Mouse (Mus musculus): Measurements from ENCODE around the gene Stk11. TPM values are rescaled to one million over a fixed set of nuclear protein-coding genes. Genes with fewer than 3 reads are reported as not detected.
A peak's percentile ranks its signal among the peaks of the same experiment; 100 is the strongest.

The Stk11 gene
- total and polyA plus RNA-seq, 2 experiments from 2014 or later = 15.0 to 86.4 TPM

GRCm38 (mm10) chr10:80074813-80075601, 40.6 kb upstream of the Stk11 start:
- DNase-seq (ENCODE audit: low spot score) (peak; percentile 44), ATAC-seq (peak; percentile 32; the same call in 1 of the 2 replicates)
- no peaks in the 10 kb centered on the region for H3K9me3 ChIP-seq (ENCODE audit: low read length)
- H3K9ac ChIP-seq (replicated peaks; ENCODE audit: low read length) = no peak overlapping the region
- WGBS = 21% methylated on average over 28 of the region's 28 CpGs
- TF ChIP-seq CTCF (IDR thresholded peaks at IDR 0.05; ENCODE audit: low read depth) = peak; percentile 29; the same call in 1 of the 2 replicates
- no peak overlapping the region; the same call in 1 of the 2 replicates for H3K27ac ChIP-seq
- no peak overlapping the region for H3K4me3 ChIP-seq (ENCODE audit: low read length)
- peaks cover 7% of the 10 kb centered on the region; the same call in 1 of the 2 replicates for H3K36me3 ChIP-seq (ENCODE audit: insufficient read depth, low read length)
- H3K27me3 ChIP-seq (ENCODE audit: insufficient read depth, low read length) = no peaks in the 10 kb centered on the region
- no peaks in the 10 kb centered on the region; the same call in 1 of the 2 replicates for H3K4me1 ChIP-seq (ENCODE audit: insufficient read depth, low read length)
- H3K4me2 ChIP-seq (ENCODE audit: low read depth, low read length) = peak overlapping the region; percentile 22

- TF ChIP-seq CTCF (IDR thresholded peaks at IDR 0.05; ENCODE audit: low read depth) = no peak
- Histone ChIP-seq H3K4me2 (ENCODE audit: low read depth, low read length) (no peak overlapping the region), H3K27me3 (ENCODE audit: insufficient read depth, low read length) (no peaks in the 10 kb centered on the region), H3K4me1 (ENCODE audit: insufficient read depth, low read length) (no peaks in the 10 kb centered on the region; the same call in 1 of the 2 replicates), H3K36me3 (ENCODE audit: insufficient read depth, low read length) (peaks cover 13% of the 10 kb centered on the region), H3K9ac (replicated peaks; ENCODE audit: low read length) (0 out of 2 replicates have a peak overlapping the region, but pooled peaks have one; percentile 3), H3K9me3 (ENCODE audit: low read length) (no peaks in the 10 kb centered on the region), H3K27ac (peak overlapping the region; percentile 45; the same call in 1 of the 2 replicates), H3K4me3 (ENCODE audit: low read length) (no peak overlapping the region)
- ATAC-seq (no peak), DNase-seq (ENCODE audit: low spot score) (no peak)
- WGBS = 32% methylated on average over 1 of the region's 1 CpGs
Observed at GRCm38 (mm10) chr10:80075924-80076323, 39.7 kb upstream of the Stk11 start.

- Histone ChIP-seq H3K9me3 (ENCODE audit: low read length) (no peaks in the 10 kb centered on the region), H3K36me3 (ENCODE audit: insufficient read depth, low read length) (peaks cover 18% of the 10 kb centered on the region), H3K27ac (no peak overlapping the region), H3K9ac (replicated peaks; ENCODE audit: low read length) (0 out of 2 replicates have a peak overlapping the region, but pooled peaks have one; percentile 3), H3K27me3 (ENCODE audit: insufficient read depth, low read length) (no peaks in the 10 kb centered on the region), H3K4me3 (ENCODE audit: low read length) (no peak overlapping the region), H3K4me2 (ENCODE audit: low read depth, low read length) (no peak overlapping the region), H3K4me1 (ENCODE audit: insufficient read depth, low read length) (no peaks in the 10 kb centered on the region; the same call in 1 of the 2 replicates)
- 97% methylated on average over 4 of the region's 4 CpGs for WGBS
- no peak for ATAC-seq
- DNase-seq (ENCODE audit: low spot score) = no peak
- no peak for TF ChIP-seq CTCF (IDR thresholded peaks at IDR 0.05; ENCODE audit: low read depth)
Observed at GRCm38 (mm10) chr10:80076386-80076785, 39.2 kb upstream of the Stk11 start.

- no peak for TF ChIP-seq CTCF (IDR thresholded peaks at IDR 0.05; ENCODE audit: low read depth)
- no peak overlapping the region for H3K9ac ChIP-seq (replicated peaks; ENCODE audit: low read length)
- 85% methylated on average over 5 of the region's 5 CpGs for WGBS
Observed at GRCm38 (mm10) chr10:80077312-80077711, 38.3 kb upstream of the Stk11 start.

GRCm38 (mm10) chr10:80078366-80078765, 37.2 kb upstream of the Stk11 start:
- no peaks in the 10 kb centered on the region for H3K27me3 ChIP-seq (ENCODE audit: insufficient read depth, low read length)
- H3K4me1 ChIP-seq (ENCODE audit: insufficient read depth, low read length) = no peaks in the 10 kb centered on the region; the same call in 1 of the 2 replicates
- peaks cover 36% of the 10 kb centered on the region for H3K36me3 ChIP-seq (ENCODE audit: insufficient read depth, low read length)
- DNase-seq (ENCODE audit: low spot score) (no peak), ATAC-seq (no peak)
- H3K9me3 ChIP-seq (ENCODE audit: low read length) = no peaks in the 10 kb centered on the region
- WGBS = 95% methylated on average over 1 of the region's 1 CpGs
- H3K9ac ChIP-seq (replicated peaks; ENCODE audit: low read length) = no peak overlapping the region
- TF ChIP-seq CTCF (IDR thresholded peaks at IDR 0.05; ENCODE audit: low read depth) = no peak
- no peak overlapping the region for H3K27ac ChIP-seq
- no peak overlapping the region for H3K4me2 ChIP-seq (ENCODE audit: low read depth, low read length)
- H3K4me3 ChIP-seq (ENCODE audit: low read length) = no peak overlapping the region

More at GRCm38 (mm10) chr10:80077312-80077711, 38.3 kb upstream of the Stk11 start:
- ATAC-seq = no peak
- H3K27ac ChIP-seq = no peak overlapping the region
- no peak overlapping the region for H3K4me3 ChIP-seq (ENCODE audit: low read length)
- no peak overlapping the region for H3K4me2 ChIP-seq (ENCODE audit: low read depth, low read length)
- no peaks in the 10 kb centered on the region for H3K27me3 ChIP-seq (ENCODE audit: insufficient read depth, low read length)
- DNase-seq (ENCODE audit: low spot score) = no peak
- H3K4me1 ChIP-seq (ENCODE audit: insufficient read depth, low read length) = no peaks in the 10 kb centered on the region; the same call in 1 of the 2 replicates
- peaks cover 27% of the 10 kb centered on the region for H3K36me3 ChIP-seq (ENCODE audit: insufficient read depth, low read length)
- H3K9me3 ChIP-seq (ENCODE audit: low read length) = no peaks in the 10 kb centered on the region

GRCm38 (mm10) chr10:80080396-80081070, 35.1 kb upstream of the Stk11 start:
- no peak for TF ChIP-seq CTCF (IDR thresholded peaks at IDR 0.05; ENCODE audit: low read depth)
- Histone ChIP-seq H3K9ac (replicated peaks; ENCODE audit: low read length) (no peak overlapping the region), H3K4me3 (ENCODE audit: low read length) (no peak overlapping the region), H3K9me3 (ENCODE audit: low read length) (no peaks in the 10 kb centered on the region), H3K27me3 (ENCODE audit: insufficient read depth, low read length) (no peaks in the 10 kb centered on the region), H3K36me3 (ENCODE audit: insufficient read depth, low read length) (peaks cover 40% of the 10 kb centered on the region), H3K4me1 (ENCODE audit: insufficient read depth, low read length) (no peaks in the 10 kb centered on the region; the same call in 1 of the 2 replicates), H3K27ac (no peak overlapping the region), H3K4me2 (ENCODE audit: low read depth, low read length) (no peak overlapping the region)
- WGBS = 83% methylated on average over 16 of the region's 16 CpGs
- DNase-seq (ENCODE audit: low spot score) (no peak), ATAC-seq (no peak)

Measured in hindbrain, postnatal 0 days (tissue).